Mouse (Mus musculus) kidney, adult 8-10 months (tissue): ENCODE data around the gene Dpep3.
"Not testable (repeated sequence)": the region's sequence is repeated elsewhere in the genome, so short reads cannot be mapped to it uniquely, and the experiment has no call there.

Experiments used
- DNase-seq, 2 experiments: peaks; one replicate each; pipeline ENCODE4 v3.0.0; 2022

Dpep3 gene

GRCm38 (mm10) chr8:105979325-105979724 is at the start of gene Dpep3:
Gene Dpep3 (minus strand): TSS chr8:105979429.
- no peak for DNase-seq

- DNase-seq: peak; percentile 56 to 78
Observed at GRCm38 (mm10) chr8:106022483-106022882, 43.3 kb upstream of the Dpep3 start.

- no peak for DNase-seq
Observed at GRCm38 (mm10) chr8:106018039-106018438, 38.8 kb upstream of the Dpep3 start.

- DNase-seq: no peak
Observed at GRCm38 (mm10) chr8:106017130-106017529, 37.9 kb upstream of the Dpep3 start.

- no peak for DNase-seq
Observed at GRCm38 (mm10) chr8:106016284-106016683, 37.1 kb upstream of the Dpep3 start.

GRCm38 (mm10) chr8:106012203-106012602 is 33.0 kb upstream of the Dpep3 start:
- DNase-seq: not testable (repeated sequence)

- no peak for DNase-seq
Observed at GRCm38 (mm10) chr8:106011643-106011986, 32.4 kb upstream of the Dpep3 start, which contains the start of gene Ddx28. Gene Ddx28 (minus strand): TSS chr8:106011882.

- peak; percentile 86 to 91 for DNase-seq
Observed at GRCm38 (mm10) chr8:106010748-106011642, 31.8 kb upstream of the Dpep3 start.

- not testable (repeated sequence) for DNase-seq
Observed at GRCm38 (mm10) chr8:106007891-106008290, 28.7 kb upstream of the Dpep3 start.

GRCm38 (mm10) chr8:106007135-106007534 is 27.9 kb upstream of the Dpep3 start:
- no peak for DNase-seq

- no peak for DNase-seq
Observed at GRCm38 (mm10) chr8:106006413-106006812, 27.2 kb upstream of the Dpep3 start.

GRCm38 (mm10) chr8:106005875-106006274 is 26.6 kb upstream of the Dpep3 start, which contains the start of gene Dpep2nb:
Gene Dpep2nb (minus strand): TSS chr8:106005975.
- no peak for DNase-seq

- DNase-seq: no peak
Observed at GRCm38 (mm10) chr8:106004538-106005207, 25.4 kb upstream of the Dpep3 start.

- no peak for DNase-seq
Observed at GRCm38 (mm10) chr8:106001908-106002307, 22.7 kb upstream of the Dpep3 start.

- DNase-seq: peak; percentile 51 to 70
Observed at GRCm38 (mm10) chr8:105998971-105999370, 19.7 kb upstream of the Dpep3 start.

- no peak for DNase-seq
Observed at GRCm38 (mm10) chr8:105996359-105996758, 17.1 kb upstream of the Dpep3 start.

- no peak for DNase-seq
Observed at GRCm38 (mm10) chr8:105993226-105993625, 14.0 kb upstream of the Dpep3 start.

GRCm38 (mm10) chr8:105992499-105992898 is 13.3 kb upstream of the Dpep3 start:
- DNase-seq: no peak

GRCm38 (mm10) chr8:105991546-105991945 is 12.3 kb upstream of the Dpep3 start:
- DNase-seq: no peak

GRCm38 (mm10) chr8:105990856-105991387 is 11.7 kb upstream of the Dpep3 start, which contains the start of gene Dus2:
Gene Dus2 (plus strand): TSS chr8:105991337.
- DNase-seq: peak; percentile 65 to 75

- no peak for DNase-seq
Observed at GRCm38 (mm10) chr8:105988546-105988945, 9.3 kb upstream of the Dpep3 start.

- not testable (repeated sequence) for DNase-seq
Observed at GRCm38 (mm10) chr8:105983406-105983805, 4.2 kb upstream of the Dpep3 start.

GRCm38 (mm10) chr8:105981146-105981545 is 1.9 kb upstream of the Dpep3 start:
- no peak for DNase-seq

GRCm38 (mm10) chr8:105975363-105975762 is 3.9 kb downstream of the Dpep3 start:
- DNase-seq: no peak
